Mouse (Mus musculus) embryonic facial prominence, embryonic 14.5 days (tissue): ENCODE results near the gene Snph. TPM values are rescaled to one million over a fixed set of nuclear protein-coding genes. Genes with fewer than 3 reads are reported as not detected.
A peak's percentile ranks its signal among the peaks of the same experiment; 100 is the strongest.

Experiments used
- ATAC-seq: fragments of 200-750 bp; cut with Nextera tagmentation; 2 replicates; pipeline ENCODE4 v1.8.0; 2017; ENCODE audit warnings: low read depth, moderate number of reproducible peaks, moderate TSS enrichment
- DNase-seq: peaks from one replicate; pipeline ENCODE4 v3.0.0-alpha.2; 2015; ENCODE audit warnings: low spot score
- H3K27ac ChIP-seq: fragments of 300-500 bp; sonication (generic); replicated peaks from 2 replicates; pipeline ENCODE4 v1.5.1; 2014; ENCODE audit warnings: low read depth, mild to moderate bottlenecking, low read length, moderate library complexity
- H3K27me3 ChIP-seq: fragments of 300-500 bp; sonication (generic); replicated peaks from 2 replicates; pipeline ENCODE4 v1.6.1; 2014; ENCODE audit warnings: low read length; ENCODE audit not compliant: control insufficient read depth, insufficient read depth
- H3K36me3 ChIP-seq: fragments of 300-500 bp; sonication (generic); 2 replicates; pipeline ENCODE4 v1.6.1; 2014; ENCODE audit warnings: low read length, mixed read lengths; ENCODE audit not compliant: control insufficient read depth, insufficient read depth
- H3K4me1 ChIP-seq: fragments of 300-500 bp; sonication (generic); 2 replicates; pipeline ENCODE4 v1.6.1; 2014; ENCODE audit warnings: antibody characterized with exemption, low read length; ENCODE audit not compliant: control insufficient read depth, insufficient read depth
- H3K4me2 ChIP-seq: fragments of 300-500 bp; sonication (generic); 2 replicates; pipeline ENCODE4 v1.6.1; 2014; ENCODE audit warnings: low read depth, mild to moderate bottlenecking, low read length, moderate library complexity, mixed read lengths
- H3K4me3 ChIP-seq: fragments of 300-500 bp; sonication (generic); 2 replicates; pipeline ENCODE4 v1.5.1; 2014; ENCODE audit warnings: low read depth, mild to moderate bottlenecking, low read length
- H3K9ac ChIP-seq: fragments of 300-500 bp; sonication (generic); 2 replicates; pipeline ENCODE4 v1.6.1; 2014; ENCODE audit warnings: low read depth, mild to moderate bottlenecking, low read length, moderate library complexity, mixed read lengths
- H3K9me3 ChIP-seq: fragments of 300-500 bp; sonication (generic); 2 replicates; pipeline ENCODE4 v1.6.1; 2016; ENCODE audit warnings: low read length; ENCODE audit not compliant: control insufficient read depth
- WGBS: fragments of 180-500 bp; shearing (Covaris S2); extraction: QIAGEN DNeasy Blood & Tissue Kit; methylation state at CpG from one replicate; pipeline ENCODE4 v1.1.7; 2014; 5-methylcytosine and 5-hydroxymethylcytosine counted together
- polyA plus RNA-seq: library from polyadenylated mRNA; unstranded; fragments of >200 nt; fragmentation: Nextera tagmentation; extraction: Ambion mirVana; gene quantifications from 2 replicates; pipeline ENCODE4 v1.2.1, GENCODE M21; 2014

The Snph gene
- polyA plus RNA-seq, 1 experiment from 2014 or later: 2.5 TPM

GRCm38 (mm10) chr2:151585934-151586333 lies 46.5 kb downstream of the Snph start:
- no peak overlapping the region for H3K9ac ChIP-seq
- ATAC-seq: no peak
- 53% methylated on average over 3 of the region's 3 CpGs for WGBS
- H3K27ac ChIP-seq: no peak overlapping the region
- no peaks in the 10 kb centered on the region for H3K27me3 ChIP-seq
- no peaks in the 10 kb centered on the region for H3K36me3 ChIP-seq
- no peak overlapping the region for H3K4me3 ChIP-seq
- H3K4me2 ChIP-seq: no peak overlapping the region
- DNase-seq: no peak
- H3K9me3 ChIP-seq: no peaks in the 10 kb centered on the region
- no peaks in the 10 kb centered on the region for H3K4me1 ChIP-seq

- WGBS: 0% methylated on average over 1 of the region's 1 CpGs
- H3K9me3 ChIP-seq: no peaks in the 10 kb centered on the region
- H3K36me3 ChIP-seq: no peaks in the 10 kb centered on the region
- no peak overlapping the region for H3K27ac ChIP-seq
- H3K4me1 ChIP-seq: no peaks in the 10 kb centered on the region
- H3K4me3 ChIP-seq: no peak overlapping the region
- H3K27me3 ChIP-seq: no peaks in the 10 kb centered on the region
- no peak overlapping the region for H3K4me2 ChIP-seq
- H3K9ac ChIP-seq: no peak overlapping the region
- ATAC-seq (no peak), DNase-seq (no peak)
Measured at GRCm38 (mm10) chr2:151580945-151581344, 51.4 kb downstream of the Snph start.

- no peak for ATAC-seq
- no peak for DNase-seq
- no peak overlapping the region for H3K27ac ChIP-seq
- no peaks in the 10 kb centered on the region for H3K4me1 ChIP-seq
- WGBS: 71% methylated on average over 4 of the region's 4 CpGs
- H3K36me3 ChIP-seq: no peaks in the 10 kb centered on the region
- H3K4me2 ChIP-seq: no peak overlapping the region
- H3K27me3 ChIP-seq: no peaks in the 10 kb centered on the region
- no peak overlapping the region for H3K9ac ChIP-seq
- no peak overlapping the region for H3K4me3 ChIP-seq
- H3K9me3 ChIP-seq: no peaks in the 10 kb centered on the region
Measured at GRCm38 (mm10) chr2:151579183-151579582, 53.2 kb downstream of the Snph start.

- Histone ChIP-seq H3K36me3 (no peaks in the 10 kb centered on the region), H3K4me3 (peak overlapping the region; percentile 48), H3K27ac (peak overlapping the region; percentile 60; the same call in 1 of the 2 replicates), H3K9me3 (no peaks in the 10 kb centered on the region), H3K4me1 (no peaks in the 10 kb centered on the region), H3K4me2 (peak overlapping the region; percentile 71), H3K27me3 (no peaks in the 10 kb centered on the region), H3K9ac (peak overlapping the region; percentile 63)
- 2% methylated on average over 38 of the region's 38 CpGs for WGBS
- DNase-seq (peak; percentile 97), ATAC-seq (peak; percentile 94)
Measured at GRCm38 (mm10) chr2:151575699-151576389, 56.5 kb downstream of the Snph start.

GRCm38 (mm10) chr2:151575119-151575698 lies 57.2 kb downstream of the Snph start:
- 16% methylated on average over 7 of the region's 7 CpGs for WGBS
- Histone ChIP-seq H3K27ac (peak overlapping the region; percentile 60; the same call in 1 of the 2 replicates), H3K4me2 (peak overlapping the region; percentile 71), H3K27me3 (no peaks in the 10 kb centered on the region), H3K4me3 (peak overlapping the region; percentile 48), H3K4me1 (no peaks in the 10 kb centered on the region), H3K36me3 (no peaks in the 10 kb centered on the region), H3K9me3 (no peaks in the 10 kb centered on the region), H3K9ac (peak overlapping the region; percentile 63)
- peak; percentile 72 for DNase-seq
- ATAC-seq: no peak

- Histone ChIP-seq H3K4me2 (no peak overlapping the region), H3K27me3 (no peaks in the 10 kb centered on the region), H3K9me3 (no peaks in the 10 kb centered on the region), H3K4me1 (no peaks in the 10 kb centered on the region), H3K9ac (no peak overlapping the region), H3K27ac (no peak overlapping the region), H3K4me3 (no peak overlapping the region), H3K36me3 (no peaks in the 10 kb centered on the region)
- DNase-seq: no peak
- WGBS: 66% methylated on average over 5 of the region's 5 CpGs
- no peak for ATAC-seq
Measured at GRCm38 (mm10) chr2:151574607-151575006, 57.8 kb downstream of the Snph start.

GRCm38 (mm10) chr2:151573667-151574066 lies 58.7 kb downstream of the Snph start:
- H3K27me3 ChIP-seq: no peaks in the 10 kb centered on the region
- H3K36me3 ChIP-seq: no peaks in the 10 kb centered on the region
- no peak for ATAC-seq
- H3K9me3 ChIP-seq: no peaks in the 10 kb centered on the region
- no peak overlapping the region for H3K4me3 ChIP-seq
- H3K4me2 ChIP-seq: no peak overlapping the region
- no peak overlapping the region for H3K27ac ChIP-seq
- 75% methylated on average over 3 of the region's 3 CpGs for WGBS
- no peak overlapping the region for H3K9ac ChIP-seq
- DNase-seq: no peak
- H3K4me1 ChIP-seq: no peaks in the 10 kb centered on the region

GRCm38 (mm10) chr2:151571873-151572700 lies 60.3 kb downstream of the Snph start, which contains the start of gene Sdcbp2:
Gene Sdcbp2, plus strand, starts transcription at chr2:151572622.
- no peaks in the 10 kb centered on the region for H3K4me1 ChIP-seq
- H3K9ac ChIP-seq: no peak within 1 kb of the TSS
- H3K9me3 ChIP-seq: no peaks in the 10 kb centered on the region
- no peak; the same call in 1 of the 2 replicates for ATAC-seq
- H3K27me3 ChIP-seq: no peaks in the 10 kb centered on the region
- 71% methylated on average over 17 of the region's 17 CpGs for WGBS
- DNase-seq: no peak
- H3K27ac ChIP-seq: no peak within 1 kb of the TSS
- H3K36me3 ChIP-seq: no peaks in the 10 kb centered on the region
- H3K4me3 ChIP-seq: no peak within 1 kb of the TSS
- no peak within 1 kb of the TSS for H3K4me2 ChIP-seq
